Mouse (Mus musculus): ENCODE measurements around the gene Col9a3. TPM values are rescaled to one million over a fixed set of nuclear protein-coding genes. Genes with fewer than 3 reads are reported as not detected.

The Col9a3 gene
- total RNA-seq, 2 experiments from 2014 or later = 15.5 to 16.0 TPM

- DNase-seq (ENCODE audit: extremely low spot score in 1 of 2, low spot score in 1 of 2) = no peak
These were observed 14.3 kb downstream of the Col9a3 start for GRCm38 (mm10) chr2:180611882-180612281.

GRCm38 (mm10) chr2:180641576-180642554 lies 44.3 kb downstream of the Col9a3 start:
- no peak for DNase-seq (ENCODE audit: extremely low spot score in 1 of 2, low spot score in 1 of 2)

- DNase-seq (ENCODE audit: extremely low spot score in 1 of 2, low spot score in 1 of 2) = no peak
These were observed 45.1 kb downstream of the Col9a3 start, which contains the start of gene Tcfl5 for GRCm38 (mm10) chr2:180642555-180643260. Gene Tcfl5 (minus strand): TSS chr2:180642708.

GRCm38 (mm10) chr2:180643626-180644025 lies 46.0 kb downstream of the Col9a3 start:
- DNase-seq (ENCODE audit: extremely low spot score in 1 of 2, low spot score in 1 of 2) = no peak

DNA sequence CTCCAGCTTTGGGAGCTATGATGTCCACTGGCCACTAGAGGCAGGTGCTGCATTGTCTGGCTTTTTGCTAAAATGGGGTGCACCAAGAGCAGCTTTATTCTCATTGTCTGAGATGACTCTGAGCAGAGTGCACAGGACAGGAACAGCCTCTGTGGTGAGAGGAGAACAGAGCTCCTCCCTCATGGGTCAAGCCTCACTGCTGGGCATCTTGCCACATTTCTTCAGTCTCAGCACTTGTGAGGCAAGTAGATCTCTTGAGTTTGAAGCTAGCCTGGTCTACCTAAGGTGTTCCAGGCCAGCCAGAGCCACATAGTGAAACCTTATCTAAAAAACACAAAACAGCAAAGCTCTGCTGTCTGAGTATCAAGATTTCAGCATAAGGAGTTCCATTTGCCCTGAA lies 49.3 kb downstream of the Col9a3 start:
- DNase-seq (ENCODE audit: extremely low spot score in 1 of 2, low spot score in 1 of 2) = no peak

DNA sequence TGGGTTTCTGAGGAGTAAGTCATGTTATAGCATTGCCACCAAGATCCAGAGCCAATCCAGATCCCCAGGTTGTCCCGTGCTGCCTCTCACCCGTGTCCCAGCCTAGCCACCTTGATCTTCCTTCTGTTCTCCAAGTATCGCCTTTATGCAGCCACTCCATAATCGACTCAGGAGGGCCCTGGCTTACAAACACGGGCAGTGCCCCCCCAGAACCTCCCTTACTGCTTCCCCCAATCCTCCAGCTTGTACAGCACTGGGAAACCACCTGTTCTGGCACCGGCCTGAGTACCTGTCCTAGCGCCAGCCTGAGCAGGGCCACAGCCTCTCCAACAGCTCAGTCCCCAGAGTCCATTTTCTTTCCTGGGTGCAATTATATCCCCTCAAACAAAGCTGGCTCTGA lies 57.1 kb downstream of the Col9a3 start:
- no peak for DNase-seq (ENCODE audit: extremely low spot score in 1 of 2, low spot score in 1 of 2)

DNA sequence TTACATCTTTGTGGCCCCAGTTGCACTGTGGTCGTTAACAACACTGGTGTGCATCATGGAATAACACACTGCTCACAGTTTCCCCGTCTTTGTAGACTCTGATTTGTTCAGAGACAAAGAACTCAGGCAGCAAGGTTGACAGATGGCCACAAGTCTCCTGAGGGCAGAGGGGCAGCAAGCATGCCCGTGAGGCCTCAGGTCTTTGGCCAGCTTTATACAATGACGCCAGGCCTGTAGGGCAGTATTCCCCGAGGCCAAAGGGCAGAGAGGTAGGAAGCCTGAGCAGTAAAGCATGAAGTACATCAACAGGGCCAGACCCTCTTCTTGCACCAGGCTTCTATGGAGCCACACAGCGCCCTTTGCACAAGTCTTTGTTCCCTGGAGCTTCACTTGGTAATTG lies 57.6 kb downstream of the Col9a3 start:
- DNase-seq (ENCODE audit: extremely low spot score in 1 of 2, low spot score in 1 of 2) = no peak

DNA sequence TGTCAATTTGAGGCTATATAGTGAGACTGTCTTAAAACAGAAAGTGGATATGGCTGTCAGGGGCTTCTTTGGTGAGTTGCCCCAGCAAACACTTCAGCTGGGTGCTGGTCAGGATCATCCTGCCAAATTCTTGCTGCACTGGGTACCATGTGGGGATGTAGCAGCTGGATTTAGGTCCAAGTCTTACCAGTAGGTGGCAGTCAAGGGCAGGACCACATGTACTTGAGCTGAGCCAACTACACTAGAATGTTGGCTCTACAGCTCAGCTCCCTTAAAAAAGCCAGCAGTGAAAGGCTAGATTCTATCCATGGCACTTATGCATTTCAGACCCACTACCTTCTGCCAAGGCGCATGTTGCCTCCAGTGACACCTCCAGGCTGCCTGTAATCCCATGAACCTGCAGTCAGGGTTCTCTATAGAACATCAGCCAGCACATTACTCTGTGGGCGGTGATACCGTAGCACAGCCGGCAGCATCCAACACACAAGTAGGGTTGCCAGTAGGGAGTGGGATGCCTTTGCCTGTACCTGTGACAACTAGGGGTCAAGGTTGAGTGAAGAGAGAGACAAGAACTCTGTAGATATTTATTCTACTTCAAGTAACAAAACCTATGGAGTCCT lies 59.9 kb downstream of the Col9a3 start:
- DNase-seq (ENCODE audit: extremely low spot score in 1 of 2, low spot score in 1 of 2) = peak in 1 of 2 experiments; percentile 69

DNA sequence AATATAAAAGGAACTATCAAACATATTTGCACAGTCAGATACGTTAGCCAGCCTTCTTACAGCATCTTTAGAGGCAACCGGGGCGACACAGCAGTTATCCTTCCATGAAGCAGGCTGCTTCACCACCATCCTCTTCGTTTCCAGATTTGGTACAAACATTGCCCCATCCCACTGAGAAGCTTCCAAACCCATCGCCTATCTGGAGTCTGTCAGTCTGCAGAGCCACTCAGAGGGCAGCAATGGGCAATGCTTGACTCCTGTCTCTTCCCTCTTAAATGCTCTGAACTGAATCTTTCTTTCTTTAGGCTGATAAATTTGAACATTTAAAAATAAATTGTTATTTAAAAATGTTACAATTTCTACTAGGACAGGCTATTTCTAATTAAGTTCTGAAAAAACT lies 60.8 kb downstream of the Col9a3 start:
- DNase-seq (ENCODE audit: extremely low spot score in 1 of 2, low spot score in 1 of 2) = no peak

- DNase-seq (ENCODE audit: extremely low spot score in 1 of 2, low spot score in 1 of 2) = no peak
These were observed 62.0 kb downstream of the Col9a3 start for GRCm38 (mm10) chr2:180659353-180660150.

- no peak for DNase-seq (ENCODE audit: extremely low spot score in 1 of 2, low spot score in 1 of 2)
These were observed 62.9 kb downstream of the Col9a3 start for GRCm38 (mm10) chr2:180660521-180660920.

DNA sequence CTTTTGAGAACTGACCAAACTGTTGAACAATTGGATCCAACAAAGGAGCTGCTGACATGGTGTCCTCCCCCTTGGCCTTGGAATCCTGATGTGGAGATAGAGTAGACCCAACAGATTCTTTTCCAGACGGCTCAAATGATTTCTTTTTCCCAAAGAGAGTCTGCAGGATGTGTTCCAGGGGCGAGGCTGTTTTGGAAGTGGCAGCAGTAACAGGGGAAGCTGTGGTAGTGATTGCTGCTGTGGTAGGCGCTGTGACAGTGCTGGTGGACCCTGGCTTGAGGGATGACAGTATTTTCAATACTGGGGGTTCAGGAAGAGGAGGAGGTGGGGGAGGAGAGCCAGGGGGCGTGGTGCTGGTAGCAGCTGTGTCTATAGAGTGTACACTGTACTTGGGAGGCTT lies 64.4 kb downstream of the Col9a3 start:
- no peak for DNase-seq (ENCODE audit: extremely low spot score in 1 of 2, low spot score in 1 of 2)

Other genes starting within 250 kb of the Col9a3 start
- 1 to 10 TPM in 1 of 2 experiments, under 1 TPM in 1; 0.96 to 1.2 TPM for gene Slco4a1, start 141.5 kb upstream of the Col9a3 start, total RNA-seq (2021)
- 1 to 10 TPM; 4.4 TPM for gene Ntsr1, start 97.8 kb upstream of the Col9a3 start, total RNA-seq (2021)
- gene Mrgbp, start 16.5 kb upstream of the Col9a3 start, total RNA-seq (2021) = 10 to 100 TPM; 17.8 to 21.2 TPM
- gene Ogfr, start 8.5 kb upstream of the Col9a3 start, total RNA-seq (2021) = 10 to 100 TPM; 43.2 to 45.6 TPM
- under 1 TPM; 0.42 to 0.49 TPM for gene Tcfl5, start 44.9 kb downstream of the Col9a3 start, total RNA-seq (2021)
- gene Dido1, start 112.2 kb downstream of the Col9a3 start, total RNA-seq (2021) = 10 to 100 TPM; 51.1 to 59.6 TPM
- 10 to 100 TPM; 60.5 to 62.2 TPM for gene Gid8, start 112.3 kb downstream of the Col9a3 start, total RNA-seq (2021)
- gene Slc17a9, start 127.5 kb downstream of the Col9a3 start, total RNA-seq (2021) = under 1 TPM; 0.12 to 0.52 TPM
- gene Bhlhe23, start 179.1 kb downstream of the Col9a3 start, total RNA-seq (2021) = not detected

All from layer of hippocampus, postnatal 25 days (tissue).